Comparison of ENCODE assay signal across 11 mouse cellular contexts in the genomic region with DNA sequence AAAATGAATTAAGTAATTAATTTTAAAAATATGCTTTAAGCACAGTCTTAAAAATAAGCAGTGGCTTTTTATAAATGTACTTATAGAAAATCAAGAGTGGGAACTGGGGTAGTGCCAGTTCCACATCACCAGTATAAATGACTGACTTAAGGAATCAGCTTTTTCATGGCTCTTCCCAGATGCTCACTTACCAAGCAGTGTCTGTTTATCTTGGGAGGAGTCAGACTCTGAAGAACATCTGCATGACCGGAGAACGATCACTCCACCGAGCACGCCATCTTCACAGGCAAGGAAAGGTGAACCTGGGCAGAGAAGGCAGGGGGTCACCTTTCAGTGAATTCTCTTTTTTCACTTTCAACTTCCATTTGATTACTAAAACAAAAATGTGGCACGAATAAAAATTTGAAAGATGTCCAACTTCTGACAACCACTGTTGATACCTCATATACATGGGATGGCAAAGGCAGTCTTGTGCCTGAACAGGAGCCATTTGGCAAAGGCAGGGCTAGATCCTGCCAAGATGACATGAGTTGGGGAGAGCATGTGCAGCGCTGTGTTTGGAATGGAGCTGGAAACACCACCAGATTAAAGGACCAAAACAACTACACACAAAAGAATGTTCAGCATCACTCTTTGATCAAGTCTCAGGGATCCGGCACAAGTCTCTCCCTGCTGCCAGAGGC.
DNase-seq lines count a peak whose midpoint lies in the region; ATAC-seq lines count a peak whose summit lies in the region.
"Had no signal": no experiment of that assay in that cellular context is flagged by ENCODE, and none has a peak within 500 bp of the region (broad histone marks: within the 10 kb centered on the region; RNA-seq: fewer than 3 reads in every experiment).

No protein-coding gene starts in this region.

- 63% methylated on average over 7 of the region's 7 CpGs for WGBS in embryonic facial prominence, embryonic 13.5 days
- WGBS in embryonic facial prominence, embryonic 10.5 days, result 92% methylated on average over 7 of the region's 7 CpGs
- WGBS in hindbrain, embryonic 12.5 days, result 91% methylated on average over 7 of the region's 7 CpGs

- H3K36me3 ChIP-seq in embryonic facial prominence, embryonic 13.5 days, result no peaks in the 10 kb centered on the region
- H3K36me3 ChIP-seq in embryonic facial prominence, embryonic 10.5 days (replicated peaks), result no peaks in the 10 kb centered on the region
- no peaks in the 10 kb centered on the region for H3K36me3 ChIP-seq in hindbrain, embryonic 12.5 days

- no peak for ATAC-seq in embryonic facial prominence, embryonic 13.5 days (ENCODE audit: insufficient number of reproducible peaks, insufficient read depth, low FRiP score, low TSS enrichment, low read depth)
- no peak for ATAC-seq in hindbrain, embryonic 12.5 days (ENCODE audit: low FRiP score)
- ATAC-seq: Patski had no signal

- H3K9me3 ChIP-seq in embryonic facial prominence, embryonic 13.5 days, result no peaks in the 10 kb centered on the region
- H3K9me3 ChIP-seq in embryonic facial prominence, embryonic 10.5 days, result no peaks in the 10 kb centered on the region
- no peaks in the 10 kb centered on the region for H3K9me3 ChIP-seq in hindbrain, embryonic 12.5 days (replicated peaks)

- no peaks in the 10 kb centered on the region for H3K27me3 ChIP-seq in embryonic facial prominence, embryonic 13.5 days
- no peaks in the 10 kb centered on the region for H3K27me3 ChIP-seq in embryonic facial prominence, embryonic 10.5 days (replicated peaks; ENCODE audit: low read depth, poor library complexity, severe bottlenecking)
- H3K27me3 ChIP-seq in hindbrain, embryonic 12.5 days, result no peaks in the 10 kb centered on the region
- H3K27me3 ChIP-seq: Patski had no signal

- no peak for DNase-seq in embryonic facial prominence, embryonic 10.5 days (ENCODE audit: low spot score)
- DNase-seq in right cerebral cortex, postnatal 10 days (ENCODE audit: low spot score in 2 of 2), result peak; percentile 37 to 39
- no peak for DNase-seq in right cerebral cortex, postnatal 36 days (ENCODE audit: low spot score in 2 of 2)
- peak; percentile 9 for DNase-seq in layer of hippocampus, adult 9-10 months (ENCODE audit: low spot score)
- no peak for DNase-seq in embryo, embryonic 11 days
- no peak for DNase-seq in gastrocnemius, adult 8-10 months (ENCODE audit: low spot score in 2 of 2)
- DNase-seq: heart, postnatal 4 days; kidney, postnatal 36 days had no signal

- no peak overlapping the region for H3K4me2 ChIP-seq in embryonic facial prominence, embryonic 13.5 days
- no peak overlapping the region for H3K4me2 ChIP-seq in hindbrain, embryonic 12.5 days (replicated peaks)

- H3K27ac ChIP-seq in embryonic facial prominence, embryonic 13.5 days, result peak overlapping the region; percentile 3; the same call in 1 of the 2 replicates
- H3K27ac ChIP-seq in embryonic facial prominence, embryonic 10.5 days (replicated peaks), result no peak overlapping the region
- H3K27ac ChIP-seq in hindbrain, embryonic 12.5 days, result no peak overlapping the region

- peaks cover 20% of the 10 kb centered on the region for H3K4me1 ChIP-seq in embryonic facial prominence, embryonic 13.5 days
- no peaks in the 10 kb centered on the region for H3K4me1 ChIP-seq in embryonic facial prominence, embryonic 10.5 days
- no peaks in the 10 kb centered on the region for H3K4me1 ChIP-seq in hindbrain, embryonic 12.5 days

- H3K9ac ChIP-seq in embryonic facial prominence, embryonic 13.5 days, result no peak overlapping the region
- H3K9ac ChIP-seq in hindbrain, embryonic 12.5 days, result no peak overlapping the region

- no peak overlapping the region for H3K4me3 ChIP-seq in embryonic facial prominence, embryonic 13.5 days
- H3K4me3 ChIP-seq in embryonic facial prominence, embryonic 10.5 days, result no peak overlapping the region
- H3K4me3 ChIP-seq in hindbrain, embryonic 12.5 days, result no peak overlapping the region

Comparison
In these comparisons a context has a peak if more than half of its experiments do, and no peak if none do; other contexts are left out.
1. DNase-seq: peak in right cerebral cortex, postnatal 10 days (2 of 2) and layer of hippocampus, adult 9-10 months (single experiment); none in embryonic facial prominence, embryonic 10.5 days (single experiment), right cerebral cortex, postnatal 36 days (0 of 2), embryo, embryonic 11 days (single experiment) and gastrocnemius, adult 8-10 months (0 of 2).